Mouse (Mus musculus): ENCODE measurements around the gene Twf2. TPM values are rescaled to one million over a fixed set of nuclear protein-coding genes. Genes with fewer than 3 reads are reported as not detected.

The Twf2 gene
- polyA plus RNA-seq, 1 experiment from 2014 or later, result 57.5 TPM

DNA sequence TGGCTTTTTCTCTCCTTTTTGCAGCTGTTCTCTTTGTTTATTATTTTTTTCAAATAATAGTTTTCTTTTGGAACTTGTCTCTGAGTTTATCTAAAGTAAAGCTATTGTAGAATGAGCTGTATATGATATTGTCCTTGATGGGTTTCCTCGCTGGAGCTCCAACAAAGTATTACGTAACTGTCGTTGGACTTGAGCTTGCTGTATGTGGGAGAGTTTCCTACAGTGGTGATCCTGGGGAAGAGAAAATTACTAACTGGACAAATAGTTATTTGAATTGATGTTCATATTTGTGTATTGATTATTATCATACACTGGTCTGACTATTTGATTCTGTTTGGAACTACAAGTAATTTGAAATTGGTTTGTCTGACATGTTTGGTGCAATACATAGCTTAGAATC is 30.4 kb upstream of the Twf2 start:
- 22% methylated on average over 3 of the region's 3 CpGs for WGBS
- H3K4me2 ChIP-seq (ENCODE audit: low read length), result peak overlapping the region; percentile 87
- DNase-seq (ENCODE audit: low spot score) (no peak), ATAC-seq (no peak)
- H3K4me1 ChIP-seq (ENCODE audit: control insufficient read depth, insufficient read depth, low read length), result peaks cover 27% of the 10 kb centered on the region
- no peaks in the 10 kb centered on the region for H3K9me3 ChIP-seq (replicated peaks; ENCODE audit: control insufficient read depth, low read length)
- peak overlapping the region; percentile 94 for H3K4me3 ChIP-seq (ENCODE audit: low read depth, low read length)
- H3K27me3 ChIP-seq (replicated peaks; ENCODE audit: control insufficient read depth, insufficient read depth, low read length), result no peaks in the 10 kb centered on the region
- no peak overlapping the region for H3K27ac ChIP-seq (ENCODE audit: low read depth, low read length)
- H3K9ac ChIP-seq (ENCODE audit: low read length), result peak overlapping the region; percentile 93
- H3K36me3 ChIP-seq (ENCODE audit: control insufficient read depth, insufficient read depth, low read length), result peaks cover 12% of the 10 kb centered on the region

GRCm38 (mm10) chr9:106173363-106173762 is 29.5 kb upstream of the Twf2 start:
- peak overlapping the region; percentile 87 for H3K4me2 ChIP-seq (ENCODE audit: low read length)
- DNase-seq (ENCODE audit: low spot score), result no peak
- H3K27ac ChIP-seq (ENCODE audit: low read depth, low read length), result no peak overlapping the region
- H3K27me3 ChIP-seq (replicated peaks; ENCODE audit: control insufficient read depth, insufficient read depth, low read length), result no peaks in the 10 kb centered on the region
- ATAC-seq, result no peak
- 54% methylated on average over 2 of the region's 2 CpGs for WGBS
- peak overlapping the region; percentile 94 for H3K4me3 ChIP-seq (ENCODE audit: low read depth, low read length)
- H3K9me3 ChIP-seq (replicated peaks; ENCODE audit: control insufficient read depth, low read length), result no peaks in the 10 kb centered on the region
- peaks cover 27% of the 10 kb centered on the region for H3K4me1 ChIP-seq (ENCODE audit: control insufficient read depth, insufficient read depth, low read length)
- 0 out of 2 replicates have a peak overlapping the region, but pooled peaks have one; percentile 35 for H3K9ac ChIP-seq (ENCODE audit: low read length)
- H3K36me3 ChIP-seq (ENCODE audit: control insufficient read depth, insufficient read depth, low read length), result peaks cover 20% of the 10 kb centered on the region

DNA sequence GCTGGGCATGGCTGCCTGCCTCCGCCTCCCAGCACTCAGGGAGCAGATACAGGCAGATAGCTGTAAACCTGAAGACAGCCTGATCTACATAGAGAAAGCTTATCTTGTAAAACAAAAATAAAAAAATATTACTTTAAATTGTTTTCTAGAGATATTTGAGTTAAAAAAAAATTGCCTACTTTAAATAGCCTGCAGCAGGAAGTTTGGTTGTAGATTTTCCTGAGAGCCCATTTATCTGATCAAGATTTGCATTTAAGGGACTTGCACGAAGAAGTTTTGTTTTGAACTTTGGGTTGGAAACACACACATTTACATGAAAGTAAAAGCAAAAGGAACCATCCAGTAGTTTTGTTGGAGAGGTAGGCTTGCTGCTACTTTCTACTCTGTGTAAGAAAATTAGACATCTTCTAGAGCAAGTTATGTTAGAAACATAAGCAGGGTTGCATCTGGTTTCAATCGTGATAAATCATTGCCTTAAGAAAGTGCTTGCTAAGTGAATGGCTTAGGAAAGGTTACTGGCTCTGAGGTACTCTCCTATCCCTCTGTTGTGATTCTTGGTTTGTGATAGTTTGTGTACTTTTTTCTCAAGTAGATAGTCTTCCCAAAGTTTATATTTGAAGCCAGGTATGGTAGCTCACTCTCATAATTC is 27.2 kb upstream of the Twf2 start:
- no peak overlapping the region for H3K4me2 ChIP-seq (ENCODE audit: low read length)
- H3K9ac ChIP-seq (ENCODE audit: low read length), result no peak overlapping the region
- no peaks in the 10 kb centered on the region for H3K27me3 ChIP-seq (replicated peaks; ENCODE audit: control insufficient read depth, insufficient read depth, low read length)
- DNase-seq (ENCODE audit: low spot score) (no peak), ATAC-seq (no peak)
- H3K4me3 ChIP-seq (ENCODE audit: low read depth, low read length), result no peak overlapping the region
- no peaks in the 10 kb centered on the region for H3K9me3 ChIP-seq (replicated peaks; ENCODE audit: control insufficient read depth, low read length)
- H3K4me1 ChIP-seq (ENCODE audit: control insufficient read depth, insufficient read depth, low read length), result peaks cover 21% of the 10 kb centered on the region
- WGBS, result 91% methylated on average over 3 of the region's 3 CpGs
- no peak overlapping the region for H3K27ac ChIP-seq (ENCODE audit: low read depth, low read length)
- H3K36me3 ChIP-seq (ENCODE audit: control insufficient read depth, insufficient read depth, low read length), result peaks cover 42% of the 10 kb centered on the region

- Histone ChIP-seq H3K9me3 (replicated peaks; ENCODE audit: control insufficient read depth, low read length) (no peaks in the 10 kb centered on the region), H3K27ac (ENCODE audit: low read depth, low read length) (no peak overlapping the region), H3K27me3 (replicated peaks; ENCODE audit: control insufficient read depth, insufficient read depth, low read length) (no peaks in the 10 kb centered on the region), H3K4me3 (ENCODE audit: low read depth, low read length) (no peak overlapping the region), H3K4me2 (ENCODE audit: low read length) (no peak overlapping the region), H3K9ac (ENCODE audit: low read length) (no peak overlapping the region), H3K36me3 (ENCODE audit: control insufficient read depth, insufficient read depth, low read length) (peaks cover 53% of the 10 kb centered on the region), H3K4me1 (ENCODE audit: control insufficient read depth, insufficient read depth, low read length) (peaks cover 21% of the 10 kb centered on the region)
- DNase-seq (ENCODE audit: low spot score) (no peak), ATAC-seq (no peak)
- 87% methylated on average over 5 of the region's 5 CpGs for WGBS
These were observed 26.1 kb upstream of the Twf2 start for GRCm38 (mm10) chr9:106176769-106177168.

- WGBS, result 90% methylated on average over 6 of the region's 6 CpGs
- peaks cover 63% of the 10 kb centered on the region for H3K36me3 ChIP-seq (ENCODE audit: control insufficient read depth, insufficient read depth, low read length)
- H3K9ac ChIP-seq (ENCODE audit: low read length), result no peak overlapping the region
- no peaks in the 10 kb centered on the region for H3K27me3 ChIP-seq (replicated peaks; ENCODE audit: control insufficient read depth, insufficient read depth, low read length)
- no peak for DNase-seq (ENCODE audit: low spot score)
- H3K27ac ChIP-seq (ENCODE audit: low read depth, low read length), result no peak overlapping the region
- H3K4me1 ChIP-seq (ENCODE audit: control insufficient read depth, insufficient read depth, low read length), result peaks cover 18% of the 10 kb centered on the region
- H3K4me2 ChIP-seq (ENCODE audit: low read length), result no peak overlapping the region
- H3K4me3 ChIP-seq (ENCODE audit: low read depth, low read length), result no peak overlapping the region
- no peaks in the 10 kb centered on the region for H3K9me3 ChIP-seq (replicated peaks; ENCODE audit: control insufficient read depth, low read length)
- no peak for ATAC-seq
These were observed 25.1 kb upstream of the Twf2 start for GRCm38 (mm10) chr9:106177799-106178198.

- no peaks in the 10 kb centered on the region for H3K9me3 ChIP-seq (replicated peaks; ENCODE audit: control insufficient read depth, low read length)
- no peaks in the 10 kb centered on the region for H3K27me3 ChIP-seq (replicated peaks; ENCODE audit: control insufficient read depth, insufficient read depth, low read length)
- DNase-seq (ENCODE audit: low spot score) (no peak), ATAC-seq (no peak)
- peaks cover 4% of the 10 kb centered on the region; the same call in 1 of the 2 replicates for H3K4me1 ChIP-seq (ENCODE audit: control insufficient read depth, insufficient read depth, low read length)
- WGBS, result 92% methylated on average over 2 of the region's 2 CpGs
- H3K36me3 ChIP-seq (ENCODE audit: control insufficient read depth, insufficient read depth, low read length), result peaks cover 80% of the 10 kb centered on the region
- no peak overlapping the region for H3K27ac ChIP-seq (ENCODE audit: low read depth, low read length)
- H3K4me2 ChIP-seq (ENCODE audit: low read length), result no peak overlapping the region
- no peak overlapping the region for H3K4me3 ChIP-seq (ENCODE audit: low read depth, low read length)
- no peak overlapping the region for H3K9ac ChIP-seq (ENCODE audit: low read length)
These were observed 23.5 kb upstream of the Twf2 start for GRCm38 (mm10) chr9:106179454-106179853.

GRCm38 (mm10) chr9:106179964-106180363 is 22.9 kb upstream of the Twf2 start:
- peaks cover 85% of the 10 kb centered on the region for H3K36me3 ChIP-seq (ENCODE audit: control insufficient read depth, insufficient read depth, low read length)
- no peaks in the 10 kb centered on the region for H3K4me1 ChIP-seq (ENCODE audit: control insufficient read depth, insufficient read depth, low read length)
- H3K9ac ChIP-seq (ENCODE audit: low read length), result no peak overlapping the region
- no peaks in the 10 kb centered on the region for H3K27me3 ChIP-seq (replicated peaks; ENCODE audit: control insufficient read depth, insufficient read depth, low read length)
- no peak for DNase-seq (ENCODE audit: low spot score)
- WGBS, result 97% methylated on average over 3 of the region's 3 CpGs
- no peak overlapping the region for H3K4me3 ChIP-seq (ENCODE audit: low read depth, low read length)
- no peak overlapping the region for H3K27ac ChIP-seq (ENCODE audit: low read depth, low read length)
- no peak overlapping the region for H3K4me2 ChIP-seq (ENCODE audit: low read length)
- no peaks in the 10 kb centered on the region for H3K9me3 ChIP-seq (replicated peaks; ENCODE audit: control insufficient read depth, low read length)
- ATAC-seq, result no peak

DNA sequence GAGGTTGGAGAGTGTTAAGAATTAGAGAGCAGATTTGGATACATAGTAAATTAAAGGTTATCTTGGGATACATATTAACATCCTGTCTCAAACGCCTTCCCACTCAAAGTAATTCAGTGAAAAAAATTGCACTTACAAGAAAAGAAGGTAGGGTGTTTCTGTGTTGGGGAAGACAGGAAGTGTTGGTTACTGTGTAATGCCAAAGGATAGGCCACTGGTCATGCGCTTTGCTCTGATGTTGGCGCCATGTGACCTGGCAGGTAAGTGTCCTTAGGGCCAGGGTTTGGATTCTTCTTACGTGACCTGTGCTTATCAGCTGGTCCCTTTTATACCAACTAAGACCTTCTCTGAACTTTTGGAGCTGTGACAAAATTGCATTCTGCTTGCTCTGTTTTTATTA is 20.8 kb upstream of the Twf2 start:
- H3K9me3 ChIP-seq (replicated peaks; ENCODE audit: control insufficient read depth, low read length), result no peaks in the 10 kb centered on the region
- no peak for ATAC-seq
- H3K36me3 ChIP-seq (ENCODE audit: control insufficient read depth, insufficient read depth, low read length), result peaks cover 97% of the 10 kb centered on the region

DNA sequence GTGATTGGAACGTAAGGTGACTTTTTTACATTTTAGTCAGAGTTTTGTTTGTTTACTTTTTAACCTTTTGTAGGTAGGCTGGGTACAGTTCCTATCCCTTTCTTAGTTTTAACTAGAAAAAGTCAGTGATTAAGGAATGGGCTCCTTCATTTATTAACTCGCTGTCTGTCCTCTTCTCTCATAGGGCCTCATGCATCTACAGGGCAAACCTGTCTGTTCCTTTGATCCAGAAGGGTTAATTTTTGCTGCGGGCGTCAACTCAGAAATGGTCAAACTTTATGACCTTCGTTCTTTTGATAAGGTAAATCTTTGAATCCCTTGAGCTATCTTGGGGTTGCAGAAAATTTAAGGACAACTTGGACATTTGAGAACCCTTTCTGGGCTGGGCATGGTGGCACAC is 18.9 kb upstream of the Twf2 start:
- ATAC-seq, result no peak
- H3K27ac ChIP-seq (ENCODE audit: low read depth, low read length), result no peak overlapping the region
- peaks cover 100% of the 10 kb centered on the region for H3K36me3 ChIP-seq (ENCODE audit: control insufficient read depth, insufficient read depth, low read length)
- H3K27me3 ChIP-seq (replicated peaks; ENCODE audit: control insufficient read depth, insufficient read depth, low read length), result no peaks in the 10 kb centered on the region
- H3K4me3 ChIP-seq (ENCODE audit: low read depth, low read length), result no peak overlapping the region
- WGBS, result 96% methylated on average over 5 of the region's 5 CpGs
- no peak overlapping the region for H3K4me2 ChIP-seq (ENCODE audit: low read length)
- H3K9me3 ChIP-seq (replicated peaks; ENCODE audit: control insufficient read depth, low read length), result no peaks in the 10 kb centered on the region
- no peak for DNase-seq (ENCODE audit: low spot score)
- H3K4me1 ChIP-seq (ENCODE audit: control insufficient read depth, insufficient read depth, low read length), result no peaks in the 10 kb centered on the region
- H3K9ac ChIP-seq (ENCODE audit: low read length), result no peak overlapping the region

More for the DNA sequence above, 20.8 kb upstream of the Twf2 start:
- H3K27me3 ChIP-seq (replicated peaks; ENCODE audit: control insufficient read depth, insufficient read depth, low read length), result no peaks in the 10 kb centered on the region
- 98% methylated on average over 4 of the region's 4 CpGs for WGBS
- H3K4me1 ChIP-seq (ENCODE audit: control insufficient read depth, insufficient read depth, low read length), result no peaks in the 10 kb centered on the region
- H3K4me3 ChIP-seq (ENCODE audit: low read depth, low read length), result no peak overlapping the region
- no peak overlapping the region for H3K9ac ChIP-seq (ENCODE audit: low read length)
- no peak for DNase-seq (ENCODE audit: low spot score)
- no peak overlapping the region for H3K4me2 ChIP-seq (ENCODE audit: low read length)
- no peak overlapping the region for H3K27ac ChIP-seq (ENCODE audit: low read depth, low read length)

All from forebrain, embryonic 14.5 days (tissue).